Mouse (Mus musculus) lung, postnatal 4 days (tissue): ENCODE results near the gene Fam81a.

Experiments used
- DNase-seq, 2 experiments: peaks; one replicate each; pipeline ENCODE4 v3.0.0; 2021

Gene Fam81a

DNA sequence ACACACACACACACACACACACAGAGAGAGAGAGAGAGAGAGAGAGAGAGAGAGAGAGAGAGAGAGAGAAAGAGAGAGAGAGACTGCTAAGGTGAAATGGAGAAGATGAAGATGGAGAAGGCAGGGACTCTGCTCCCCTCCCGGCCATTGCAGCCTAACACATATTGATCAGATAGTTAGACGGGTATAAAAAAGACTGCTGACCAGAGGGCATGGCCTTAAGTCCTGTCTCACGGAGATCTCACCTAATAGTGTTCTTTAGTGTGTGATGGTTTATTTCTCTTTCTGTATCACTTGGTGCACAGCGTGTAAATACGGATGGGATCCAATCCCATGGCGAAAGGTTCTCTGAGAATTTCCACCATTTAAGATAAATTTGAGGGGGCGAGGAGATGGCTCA is at the start of gene Fam81a:
Gene Fam81a (minus strand): TSS at position 101 of the 400 bp plus-strand sequence.
- DNase-seq: no peak

DNA sequence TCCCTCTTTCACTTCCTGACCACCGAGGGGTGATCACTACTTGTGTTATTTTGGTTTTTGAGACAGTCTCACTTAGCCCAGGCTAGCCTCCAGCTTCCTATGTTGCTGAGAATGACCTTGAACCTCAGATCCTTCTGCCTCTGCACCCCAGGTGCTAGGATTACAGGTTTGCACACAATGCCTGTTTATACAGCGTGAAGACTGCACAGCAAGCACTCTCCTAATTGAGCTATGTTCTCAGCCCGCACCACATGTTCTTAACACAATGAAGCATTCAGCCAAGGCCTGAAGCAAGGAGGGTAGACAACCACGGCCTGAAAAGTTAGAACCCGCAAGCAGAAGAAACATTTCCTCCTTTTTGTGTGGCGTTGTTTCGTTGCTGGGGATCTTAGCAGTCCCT is 40.3 kb upstream of the Fam81a start:
- DNase-seq: no peak

DNA sequence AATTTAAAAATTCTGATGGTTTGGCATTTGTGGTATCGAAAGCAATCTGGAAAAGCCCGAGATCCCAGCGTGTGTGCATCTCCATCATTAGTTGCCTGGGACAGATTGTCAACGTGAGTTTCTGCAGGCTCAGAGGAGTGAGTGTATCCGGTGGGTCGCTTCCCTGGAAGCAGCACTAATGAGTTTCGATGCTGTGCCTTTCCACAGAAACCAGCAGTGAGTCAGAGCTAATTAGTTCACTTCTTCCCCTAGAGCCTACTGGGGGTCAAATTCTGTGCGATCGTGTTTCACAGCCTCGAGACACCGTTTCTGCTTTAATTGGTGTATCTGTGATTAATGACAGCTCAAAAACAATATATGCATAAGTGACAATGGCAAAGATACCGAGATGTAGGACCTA is 39.4 kb upstream of the Fam81a start:
- no peak for DNase-seq

DNA sequence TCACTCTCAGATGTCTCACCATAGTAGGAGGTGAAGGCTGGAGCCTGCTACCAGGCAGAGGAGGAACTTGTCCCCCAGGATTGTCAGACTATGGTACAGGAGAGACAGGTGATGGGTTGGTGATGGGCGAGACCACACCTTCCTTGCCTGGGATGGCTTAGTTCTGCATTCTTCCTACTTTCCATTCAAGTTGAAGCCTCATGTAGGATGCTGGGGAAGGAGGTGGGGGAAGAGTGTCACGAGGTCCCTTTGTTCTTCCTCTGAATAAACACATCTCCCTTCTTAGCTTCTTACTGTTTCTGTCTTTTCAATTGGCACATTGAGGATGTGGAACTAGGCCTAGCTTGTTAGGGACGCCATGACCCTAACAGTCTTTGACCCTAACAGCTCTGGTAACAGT is 33.9 kb upstream of the Fam81a start:
- no peak for DNase-seq

DNA sequence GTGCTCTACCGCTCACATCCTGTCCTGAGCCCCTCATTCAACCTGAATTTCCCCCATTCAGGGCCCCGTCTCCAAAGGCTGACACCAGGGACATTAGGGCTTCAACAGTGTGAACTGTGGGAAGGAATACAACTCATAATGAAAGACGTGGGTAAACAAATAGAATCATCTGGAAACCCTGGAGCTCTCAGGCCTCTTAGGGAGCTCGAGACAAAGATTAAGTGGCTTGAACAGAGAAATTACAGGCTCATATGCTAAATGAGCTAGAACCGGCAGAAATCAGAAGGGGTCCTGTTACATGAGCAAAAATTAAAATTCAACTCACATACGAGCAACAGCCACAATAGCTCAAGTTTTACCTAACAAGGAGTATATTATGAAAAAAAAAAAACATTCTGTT is 32.5 kb upstream of the Fam81a start:
- no peak for DNase-seq

DNA sequence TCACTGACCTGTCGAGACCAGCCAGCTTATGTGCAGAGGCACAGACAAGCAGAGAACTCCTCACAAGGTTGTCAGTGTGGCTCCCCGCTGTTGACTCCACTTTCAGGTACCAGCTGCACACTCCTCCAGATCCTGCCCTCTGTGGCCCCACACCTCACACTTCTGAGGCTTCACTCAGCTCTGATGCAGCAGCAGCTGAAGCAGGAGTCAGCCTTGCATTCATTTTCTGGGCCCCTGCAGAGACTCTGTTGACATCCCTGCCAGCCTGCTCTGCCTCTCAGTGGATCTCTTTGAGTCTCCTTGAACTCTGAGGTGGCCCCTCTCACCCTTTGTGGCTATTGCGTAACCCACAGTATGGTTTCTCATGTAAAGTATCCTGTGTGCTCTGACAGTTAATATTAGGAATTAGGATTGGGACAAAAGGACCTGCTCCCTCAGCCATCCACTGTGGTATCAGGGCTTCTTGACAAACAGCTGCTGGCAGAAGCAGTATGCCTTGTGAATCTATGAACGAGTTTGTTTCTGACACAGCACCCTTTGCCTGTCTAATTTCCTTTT is 32.0 kb upstream of the Fam81a start:
- no peak for DNase-seq

DNA sequence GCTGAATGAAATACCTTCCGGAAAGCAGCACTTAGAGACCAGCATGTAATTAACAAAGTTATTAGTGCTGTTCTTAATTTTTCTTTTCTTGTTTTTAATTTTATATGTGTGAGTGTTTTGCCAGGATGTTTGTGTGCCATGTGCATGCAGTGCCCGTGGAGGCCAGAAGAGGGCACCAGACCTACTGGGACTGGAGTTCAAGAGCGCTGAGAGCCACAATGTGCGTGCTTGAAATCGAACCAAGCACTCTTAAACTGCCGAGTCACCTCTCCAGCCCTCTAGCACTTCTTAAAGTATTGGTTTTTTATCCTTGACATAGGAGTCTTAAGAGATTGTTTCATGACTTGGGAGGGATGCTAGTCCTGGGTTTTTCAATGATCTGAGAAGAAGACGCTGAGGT is 26.6 kb upstream of the Fam81a start:
- no peak for DNase-seq

DNA sequence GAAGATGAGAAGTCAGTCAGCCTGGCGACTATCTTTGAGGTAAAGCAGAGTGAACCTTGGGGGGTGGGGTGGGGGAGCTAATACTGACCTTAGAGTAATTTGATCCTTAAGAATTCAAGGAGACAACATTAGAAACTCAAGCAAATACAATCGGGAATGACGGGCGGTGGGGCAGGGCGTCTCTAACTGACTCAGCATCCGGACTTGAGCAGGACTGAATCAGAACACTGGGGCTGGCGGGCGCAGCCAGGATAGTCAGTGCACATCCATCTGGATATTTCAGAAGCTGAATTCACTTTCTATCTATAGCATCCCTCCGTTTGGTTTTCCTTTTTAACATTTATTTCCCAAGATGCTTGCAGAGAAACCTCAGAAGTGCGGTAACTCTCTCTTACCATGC is 17.7 kb upstream of the Fam81a start:
- no peak for DNase-seq

DNA sequence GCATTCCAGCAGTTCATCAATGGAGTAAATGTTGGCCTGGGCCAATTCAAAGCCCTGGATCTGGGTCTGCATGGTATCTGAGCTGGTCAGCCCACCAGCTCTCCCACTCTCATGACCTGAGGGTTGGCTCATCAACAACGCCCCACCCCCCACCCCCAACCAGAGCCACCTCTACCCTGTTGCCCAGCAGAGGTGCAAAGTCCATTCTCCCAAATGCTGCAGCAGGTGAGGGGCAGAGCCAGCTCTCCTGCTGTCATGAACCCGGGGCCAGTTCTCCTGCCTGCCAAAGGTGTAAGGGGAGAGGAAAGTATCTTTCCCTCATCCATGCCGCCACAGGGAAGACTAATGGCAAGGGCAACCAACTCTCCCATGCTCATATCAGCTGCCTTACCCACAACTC is 5.3 kb upstream of the Fam81a start:
- no peak for DNase-seq

DNA sequence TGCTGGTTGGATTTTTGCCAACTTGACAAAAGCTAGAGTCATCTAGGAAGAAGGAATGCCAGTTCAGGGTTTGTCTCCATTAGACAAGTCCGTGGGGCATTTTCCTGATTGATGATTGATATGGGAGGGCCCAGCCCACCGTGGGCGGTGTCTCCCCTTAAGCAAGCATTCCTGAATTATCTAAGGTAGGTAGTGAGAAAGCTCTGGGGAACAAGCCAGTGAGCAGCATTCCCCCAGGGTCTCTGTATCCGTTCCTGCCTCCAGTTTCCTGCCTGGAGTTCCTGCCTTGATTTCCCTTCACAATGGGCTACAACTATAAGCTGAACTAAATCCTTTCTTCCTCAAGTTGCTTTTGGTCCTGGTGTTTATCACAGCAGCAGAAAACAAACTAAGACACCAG is 3.1 kb upstream of the Fam81a start:
- DNase-seq: no peak

DNA sequence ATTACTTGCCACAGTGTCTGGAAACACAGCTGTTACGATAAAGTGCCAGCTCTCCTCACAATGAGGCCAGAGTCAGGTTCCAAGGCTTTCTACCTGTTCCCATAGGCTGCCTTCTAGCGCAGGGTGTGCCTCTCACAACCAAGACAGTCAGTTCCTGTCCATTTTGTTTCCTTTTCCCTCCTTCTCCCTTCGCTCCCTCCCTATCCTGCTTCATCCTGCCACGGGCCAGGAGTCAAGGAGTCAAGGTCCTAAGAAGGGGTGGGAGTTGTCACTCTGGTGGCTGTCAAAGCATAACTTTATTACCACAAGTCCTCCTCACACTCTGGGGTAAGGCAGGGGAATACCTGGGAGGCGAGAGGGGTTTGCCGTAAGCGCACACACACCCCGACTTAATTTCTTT is 966 bp upstream of the Fam81a start:
- no peak for DNase-seq

DNA sequence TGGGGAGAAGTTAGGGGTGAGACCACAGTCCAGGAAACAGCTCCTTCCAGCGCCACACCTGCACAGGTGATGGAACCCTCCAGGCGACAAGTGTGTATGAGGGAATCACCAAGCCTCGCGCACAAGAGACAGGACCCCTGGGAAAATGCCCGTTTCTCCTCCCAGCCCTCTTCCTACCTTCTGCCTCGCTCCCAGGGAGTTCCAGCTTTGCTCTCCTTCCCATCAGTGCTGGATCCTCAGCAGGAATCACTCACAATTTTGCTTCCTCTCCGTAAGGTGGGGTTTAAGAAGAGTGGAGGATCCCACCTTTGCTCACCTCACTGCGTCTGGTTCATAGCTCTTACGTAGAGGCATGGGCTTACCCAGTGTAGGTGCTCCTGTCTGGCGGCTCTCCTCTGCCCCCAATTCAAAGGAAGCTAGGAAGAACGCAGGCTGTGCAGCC is 454 bp downstream of the Fam81a start:
- DNase-seq: no peak

DNA sequence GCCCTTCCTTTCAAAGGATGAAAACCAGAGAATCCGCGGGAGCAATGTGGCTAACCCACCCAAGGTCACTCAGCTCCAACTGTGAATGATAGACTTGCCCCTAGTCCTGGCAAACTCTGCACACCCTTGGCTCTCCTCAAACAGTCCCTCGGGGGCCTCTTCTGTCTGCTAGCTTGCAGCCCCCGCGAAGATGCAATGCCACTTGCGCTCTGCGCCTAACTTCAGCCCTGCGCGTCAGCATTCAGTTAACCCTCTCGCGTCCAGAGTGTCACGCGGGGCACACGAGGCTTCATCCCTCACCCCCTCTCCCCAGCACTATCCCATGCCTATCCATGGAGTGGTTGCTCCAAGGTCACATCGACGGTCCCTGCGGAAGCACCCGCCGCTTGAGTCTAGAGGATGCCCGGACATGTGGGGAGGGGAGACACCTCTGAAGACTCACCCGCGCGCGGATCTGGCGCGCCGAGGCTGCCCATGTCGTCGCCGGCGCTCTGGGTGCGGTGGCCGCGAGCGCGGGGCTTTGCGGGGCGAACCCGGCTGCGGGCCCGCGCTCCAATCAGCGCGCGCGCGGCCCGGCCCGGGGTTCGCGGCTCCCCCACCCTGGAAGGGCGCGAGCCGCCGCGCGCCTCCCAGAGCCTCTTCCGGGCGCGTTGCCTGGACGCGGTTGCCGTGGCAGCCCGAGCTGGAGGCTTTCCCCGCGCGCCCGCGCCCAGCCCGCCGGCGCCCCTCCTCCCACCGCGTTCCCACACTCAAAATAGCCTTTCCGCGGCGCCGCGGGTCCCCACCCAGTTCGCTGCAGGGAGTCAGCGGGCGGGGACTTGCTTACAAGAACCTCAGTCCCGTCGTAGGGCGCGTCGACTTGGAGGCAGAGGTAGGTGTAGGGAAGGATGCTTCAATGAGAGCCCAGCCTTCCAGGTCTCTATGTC is 1.2 kb downstream of the Fam81a start:
- DNase-seq: peak; percentile 73 to 80

DNA sequence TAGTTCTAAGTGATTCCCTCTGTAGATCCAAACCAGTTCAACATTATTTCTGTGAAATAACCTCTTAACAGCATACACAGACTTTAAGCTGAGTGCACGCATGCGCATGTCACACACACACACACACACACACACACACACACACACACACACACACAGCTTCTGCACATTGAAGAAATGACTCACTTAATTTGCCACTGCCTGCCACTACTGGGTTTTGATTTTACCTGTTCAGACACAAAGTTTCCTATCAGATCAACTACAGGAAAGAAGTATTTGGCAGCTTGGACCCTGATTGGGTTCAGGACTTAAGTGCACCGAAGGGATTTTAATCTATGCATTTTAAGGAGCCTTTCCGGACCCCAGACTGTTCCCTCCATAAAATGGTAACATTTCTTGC is 2.0 kb downstream of the Fam81a start:
- DNase-seq: no peak

DNA sequence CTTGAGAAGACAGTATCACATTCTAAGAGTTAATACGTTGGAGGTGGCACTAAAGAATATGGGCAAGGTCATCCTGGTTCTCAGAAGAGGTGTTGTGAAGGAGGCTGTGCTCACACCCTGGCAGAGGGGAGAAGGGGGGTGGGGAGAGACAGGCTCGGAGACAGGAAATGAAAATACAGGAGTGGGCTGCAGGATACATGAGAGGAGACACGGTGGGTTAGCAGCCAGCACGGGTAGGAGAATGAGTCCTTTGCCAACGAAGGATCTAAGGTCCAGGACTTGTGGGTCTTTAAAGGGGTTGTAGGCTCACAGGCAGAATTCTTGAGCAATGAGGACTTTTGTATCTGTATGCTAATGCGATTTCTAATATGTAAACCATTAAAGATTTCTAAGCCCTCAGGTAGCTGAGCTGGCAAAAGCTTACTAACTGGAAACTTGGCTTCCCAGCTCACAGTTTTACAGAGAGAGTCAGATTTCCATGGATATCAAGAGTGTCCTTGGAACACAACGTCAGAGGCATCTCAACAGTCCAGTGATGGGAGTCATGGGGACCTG is 3.0 kb downstream of the Fam81a start:
- no peak for DNase-seq

DNA sequence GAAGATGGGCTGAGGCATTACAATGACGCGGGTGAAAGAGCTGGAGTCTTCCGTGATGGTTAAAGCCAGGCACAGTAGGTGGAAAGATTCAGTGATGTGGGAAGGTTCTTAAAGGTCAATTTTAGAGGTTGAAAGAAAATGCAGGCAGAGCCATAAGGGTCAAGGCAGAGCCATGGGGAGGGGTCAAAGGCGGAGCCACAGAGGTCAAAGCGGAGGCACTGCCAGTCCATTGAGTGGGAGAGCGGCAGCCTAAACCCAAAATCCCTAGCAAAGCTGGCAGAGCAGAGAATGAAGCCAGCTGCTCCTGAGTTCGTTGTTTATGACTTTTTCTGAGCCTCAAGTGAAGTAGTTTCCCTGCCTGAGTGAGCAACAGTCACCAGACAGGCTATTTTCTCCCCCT is 3.8 kb downstream of the Fam81a start:
- DNase-seq: no peak

DNA sequence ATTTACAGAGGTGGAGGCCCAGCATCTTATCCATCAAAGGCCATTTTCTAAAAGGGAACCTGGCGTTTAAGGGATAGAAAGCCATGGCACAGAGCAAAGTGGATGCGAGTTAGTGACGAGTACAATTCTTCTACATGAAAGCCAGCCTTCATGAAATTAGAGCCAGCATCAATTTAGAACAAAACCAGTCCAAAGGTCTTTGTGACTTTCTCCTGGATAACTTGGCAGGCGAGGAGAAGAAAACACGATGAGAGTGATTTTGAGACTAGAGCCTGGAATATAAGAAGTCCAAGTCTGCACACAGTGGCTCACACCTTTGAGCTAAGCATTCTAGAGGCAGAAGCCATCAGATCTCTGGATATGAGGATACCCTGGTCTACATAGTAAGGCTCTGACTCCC is 4.4 kb downstream of the Fam81a start:
- no peak for DNase-seq

DNA sequence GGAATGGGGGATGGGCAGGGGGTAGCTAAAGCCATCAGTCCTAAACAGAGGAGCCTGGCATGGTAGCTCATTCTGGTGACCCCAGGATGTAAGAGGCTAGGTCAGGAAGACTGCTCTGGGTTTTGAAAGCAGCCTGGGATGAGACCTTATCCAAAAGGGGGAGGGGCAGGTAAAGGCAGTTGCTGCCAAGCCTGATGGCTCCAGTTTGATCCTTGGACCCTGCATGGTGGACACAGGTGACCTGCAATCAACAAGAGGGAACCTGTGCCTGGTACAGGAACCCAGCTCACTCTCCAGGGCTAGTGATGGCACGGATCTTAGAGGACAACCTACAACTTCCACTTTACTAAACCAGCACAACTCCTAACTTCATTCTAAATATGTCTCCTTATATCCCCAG is 7.2 kb downstream of the Fam81a start:
- DNase-seq: no peak

DNA sequence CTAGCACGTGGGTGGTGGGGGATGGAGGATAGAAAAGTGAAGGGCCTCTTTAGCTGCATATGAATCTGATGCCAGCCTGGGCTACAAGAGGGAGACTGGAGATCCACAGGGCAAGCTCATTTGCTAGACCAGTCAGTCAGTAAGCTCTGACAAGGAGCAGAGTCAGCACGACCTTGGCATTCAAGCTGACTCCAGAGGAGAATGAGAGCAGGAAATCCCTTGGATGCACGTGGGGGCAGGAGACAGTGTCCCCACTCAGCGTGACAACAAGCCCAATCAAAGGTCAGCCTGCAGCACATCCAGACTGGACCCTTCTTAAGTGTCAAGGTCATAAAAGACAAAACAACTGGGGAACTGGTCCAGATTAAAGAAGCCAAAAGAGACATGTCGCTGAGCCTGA is 7.6 kb downstream of the Fam81a start:
- no peak for DNase-seq

DNA sequence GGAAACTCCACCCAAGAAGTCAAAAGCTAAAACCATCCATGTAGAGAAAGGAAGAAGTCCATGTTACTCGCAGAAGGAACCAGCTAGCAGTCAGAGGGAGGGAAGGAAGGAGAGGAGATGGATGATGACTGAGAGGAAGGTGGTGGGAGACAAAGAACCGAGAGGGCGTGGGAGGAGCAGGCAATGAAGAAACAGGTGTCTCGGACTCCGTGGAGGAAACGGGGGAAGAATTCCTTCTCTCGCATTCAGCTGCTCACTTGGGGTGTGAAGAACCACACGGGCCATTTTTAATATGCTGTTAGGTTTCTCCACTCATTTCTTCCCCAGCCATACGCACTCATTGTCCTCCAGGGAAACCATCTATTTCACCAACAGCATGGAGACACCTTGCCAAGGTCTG is 8.1 kb downstream of the Fam81a start:
- DNase-seq: no peak

DNA sequence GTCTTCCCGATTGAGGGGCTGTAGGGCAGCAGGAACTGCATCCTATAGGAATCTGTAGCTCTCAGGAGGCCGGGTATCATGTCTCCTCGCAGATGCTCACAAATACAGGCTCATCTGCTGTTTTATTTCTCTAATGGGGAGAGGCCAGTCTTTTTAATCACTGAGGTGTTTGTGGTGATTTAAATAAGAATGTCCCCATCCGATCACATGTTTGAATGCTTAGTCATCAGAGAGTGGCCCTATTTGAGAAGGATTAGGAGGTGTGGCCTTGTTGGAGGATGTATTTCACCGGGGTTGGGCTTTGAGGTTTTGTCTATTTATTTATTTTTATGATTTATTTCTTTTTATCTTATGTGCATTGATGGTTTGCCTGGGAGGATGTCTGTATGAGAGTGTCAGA is 11.6 kb downstream of the Fam81a start:
- DNase-seq: no peak

DNA sequence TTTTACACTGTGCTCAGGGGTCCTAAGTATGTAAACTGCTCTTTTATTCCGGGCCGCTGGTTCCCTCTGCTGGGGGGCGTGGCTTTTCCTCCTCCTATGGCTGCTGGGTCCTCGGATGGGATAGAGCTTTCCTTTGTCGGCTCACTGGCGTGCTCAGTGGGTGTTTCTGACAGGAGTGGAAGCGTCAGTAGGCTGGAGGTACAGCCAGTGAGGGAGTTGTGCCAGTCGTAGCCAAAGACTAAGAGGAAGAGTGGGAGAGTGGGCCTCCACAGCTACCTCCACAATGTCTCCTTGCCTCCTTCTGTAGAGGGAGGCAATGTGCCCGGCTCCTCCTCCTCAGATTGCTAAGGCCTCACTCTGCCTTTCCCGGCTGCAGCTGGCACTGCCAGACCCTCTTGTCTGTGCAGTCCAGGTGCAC is 30.5 kb downstream of the Fam81a start:
- DNase-seq: no peak

DNA sequence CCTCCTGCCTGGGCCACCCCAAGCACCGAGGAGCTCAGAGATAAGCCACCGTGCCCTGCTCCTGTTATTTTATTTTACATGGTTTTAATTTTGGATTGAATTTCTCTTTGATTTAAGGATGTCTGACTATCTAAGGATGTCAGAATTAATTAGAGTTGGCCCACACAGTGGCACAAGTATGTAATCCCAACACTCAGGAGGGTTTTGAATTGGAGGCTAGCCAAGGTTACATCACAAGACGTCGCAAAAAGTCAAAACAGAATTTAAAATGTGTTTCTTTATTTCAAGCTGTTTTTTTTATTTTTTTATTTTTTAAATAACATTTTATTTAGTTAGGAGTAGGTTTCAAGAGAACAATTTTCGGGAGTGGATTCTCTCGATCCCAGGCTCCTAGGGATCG is 31.5 kb downstream of the Fam81a start:
- no peak for DNase-seq

DNA sequence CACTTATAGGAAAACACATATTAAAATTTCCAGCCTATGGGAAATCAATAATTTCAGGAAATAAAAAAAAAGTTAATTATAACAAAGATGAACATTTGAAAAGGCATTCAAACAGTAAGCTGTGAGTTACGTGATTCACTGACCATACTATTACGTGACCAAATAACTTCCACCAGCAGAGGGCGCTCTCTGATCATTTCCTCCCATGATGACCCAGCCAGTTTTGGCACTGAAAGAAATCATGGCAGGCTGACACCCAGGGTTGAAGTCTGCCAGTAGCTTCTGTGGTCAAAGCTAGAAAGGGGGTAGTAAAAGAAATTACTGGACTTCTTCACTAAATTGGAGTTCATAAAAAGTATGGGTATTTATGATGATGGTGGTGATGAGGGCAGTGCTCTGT is 33.1 kb downstream of the Fam81a start:
- peak; percentile 60 to 85 for DNase-seq
